Mouse (Mus musculus): ENCODE measurements around the gene Grid1. TPM values are rescaled to one million over a fixed set of nuclear protein-coding genes. Genes with fewer than 3 reads are reported as not detected.

The Grid1 gene
- polyA plus RNA-seq, 2 experiments from 2014 or later = not detected

GRCm38 (mm10) chr14:35120905-35121304 lies 301.0 kb downstream of the Grid1 start:
- ATAC-seq = no peak

- no peak for ATAC-seq
Measured at GRCm38 (mm10) chr14:35122111-35122510, 302.2 kb downstream of the Grid1 start.

DNA sequence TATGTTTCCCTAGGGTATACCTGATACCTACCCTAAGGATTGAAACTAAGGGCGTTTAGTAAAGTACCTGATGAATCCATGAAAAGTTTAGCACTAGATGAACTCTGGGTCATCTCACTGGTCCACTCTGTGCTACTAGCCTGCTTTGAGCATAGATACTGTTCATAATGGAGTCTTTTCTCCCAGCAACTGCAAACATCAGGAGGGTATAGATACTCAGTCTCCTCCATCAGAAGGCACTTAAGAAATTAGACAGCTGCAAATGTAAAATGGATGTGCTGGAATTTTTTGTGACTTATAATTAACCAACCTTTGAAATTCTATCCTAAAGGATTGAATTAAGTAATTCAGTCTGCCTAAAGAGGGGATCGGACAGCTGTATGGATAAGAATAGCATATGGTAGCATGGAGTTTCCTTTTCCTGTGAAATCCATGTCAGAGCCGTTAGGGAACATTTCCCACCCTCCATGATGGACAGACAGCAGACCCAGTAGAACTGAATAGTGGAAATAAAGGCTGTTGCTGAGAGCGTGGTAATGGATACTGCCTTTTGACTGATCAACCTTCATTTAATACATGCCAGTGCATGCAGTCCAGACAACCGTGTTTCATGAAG lies 303.5 kb downstream of the Grid1 start:
- no peak for ATAC-seq

- no peak for ATAC-seq
Measured at GRCm38 (mm10) chr14:35127616-35128015, 307.7 kb downstream of the Grid1 start.

DNA sequence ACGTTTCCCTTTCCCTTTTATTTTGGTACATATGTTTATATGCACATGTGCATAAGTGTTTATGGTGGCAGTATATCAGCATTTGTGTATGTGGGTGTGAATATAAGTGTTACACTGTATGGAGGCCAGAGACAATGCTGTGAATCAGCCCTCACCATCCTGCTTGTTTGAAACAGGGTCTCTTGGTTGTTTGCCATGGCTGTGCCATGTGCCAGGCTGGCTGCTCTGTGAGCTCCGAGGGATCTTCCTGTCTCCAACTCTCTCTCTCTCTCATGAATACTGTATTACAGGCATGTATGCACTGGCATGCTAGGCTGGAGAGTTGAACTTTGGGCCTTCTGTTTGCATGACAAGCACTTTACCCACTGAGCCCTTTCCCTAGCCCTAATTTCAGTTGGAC lies 315.1 kb downstream of the Grid1 start:
- ATAC-seq = no peak

- ATAC-seq = no peak
Measured at GRCm38 (mm10) chr14:35138069-35138468, 318.2 kb downstream of the Grid1 start.

GRCm38 (mm10) chr14:35139824-35140223 lies 319.9 kb downstream of the Grid1 start:
- ATAC-seq = no peak

DNA sequence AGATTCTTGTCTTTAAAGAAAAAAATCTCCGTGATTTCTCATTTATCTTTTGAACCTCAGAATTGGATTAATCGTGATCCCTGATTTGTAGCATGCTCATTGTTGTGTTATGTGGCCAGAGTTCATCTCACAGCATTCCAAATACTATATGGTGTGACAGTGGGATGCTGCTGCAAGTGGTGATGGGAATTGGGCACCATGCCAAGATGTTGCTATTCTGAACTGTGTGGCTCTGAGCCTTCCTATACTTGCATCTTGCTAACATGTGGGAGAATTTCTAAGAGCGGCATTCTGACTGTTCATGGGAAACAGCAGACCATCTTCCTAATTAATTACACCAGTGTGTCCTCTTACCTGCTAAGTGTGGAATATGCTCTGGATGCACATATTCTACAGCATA lies 332.5 kb downstream of the Grid1 start:
- ATAC-seq = no peak

GRCm38 (mm10) chr14:35153701-35154277 lies 333.9 kb downstream of the Grid1 start:
- no peak for ATAC-seq

DNA sequence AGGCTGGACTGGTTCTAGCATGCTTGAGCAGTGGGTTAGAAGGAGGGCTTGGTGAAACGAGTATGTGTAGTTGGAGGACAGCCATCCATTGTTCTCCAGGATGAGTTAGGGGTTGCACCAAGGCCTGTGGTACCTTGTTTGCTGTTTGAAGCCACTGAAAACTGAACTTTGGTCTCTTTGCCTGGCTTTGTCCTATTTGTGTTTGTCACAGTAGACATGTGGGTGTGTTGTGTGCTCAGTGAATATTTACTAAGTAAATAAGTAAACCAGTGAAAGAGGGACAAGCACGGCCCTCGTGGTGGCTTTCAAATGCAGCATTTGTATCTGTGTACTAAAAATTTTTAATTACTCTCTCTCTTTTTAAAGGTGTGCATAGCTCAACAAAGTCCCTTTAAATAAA lies 334.5 kb downstream of the Grid1 start:
- no peak for ATAC-seq

GRCm38 (mm10) chr14:35157069-35157655 lies 337.3 kb downstream of the Grid1 start:
- no peak for ATAC-seq

DNA sequence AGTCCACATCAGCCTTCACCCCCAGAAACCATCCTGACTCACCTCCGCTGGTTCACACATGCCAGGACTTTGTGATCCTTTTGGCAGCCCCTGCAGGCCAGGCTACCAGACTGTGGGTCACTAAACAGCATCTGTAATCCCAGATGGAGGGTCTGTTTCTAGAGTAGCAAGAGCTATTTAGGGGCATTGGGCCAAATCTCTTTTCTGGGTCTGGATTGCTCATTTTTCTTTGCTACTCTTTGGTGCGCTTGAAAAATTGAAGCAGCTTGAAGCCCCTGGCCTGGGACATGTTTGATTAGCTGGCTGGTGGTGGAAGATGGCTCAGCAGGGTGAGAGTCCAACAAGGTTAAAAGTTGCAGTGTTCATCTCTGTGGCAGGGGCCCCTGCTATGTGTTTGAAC lies 339.4 kb downstream of the Grid1 start:
- ATAC-seq = no peak

GRCm38 (mm10) chr14:35167451-35167850 lies 347.5 kb downstream of the Grid1 start:
- no peak for ATAC-seq

DNA sequence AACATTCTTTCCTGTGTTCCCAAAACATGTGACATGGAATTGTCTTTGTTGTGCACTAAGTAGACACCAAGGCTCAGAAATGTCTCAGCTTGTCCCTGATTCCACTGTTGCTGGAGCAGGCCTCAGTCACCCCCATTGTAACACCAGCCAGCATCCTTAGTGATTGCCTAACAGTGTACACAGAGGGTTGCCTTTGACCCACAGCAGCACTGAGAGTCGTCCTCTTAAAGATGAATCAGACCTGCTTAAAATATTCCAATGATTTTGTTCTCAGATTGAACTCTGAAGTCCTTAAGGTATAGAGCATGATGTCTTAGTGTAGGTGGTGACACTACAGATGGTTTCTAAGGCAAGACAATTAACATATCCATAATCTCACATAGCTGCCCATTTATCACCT lies 354.0 kb downstream of the Grid1 start:
- ATAC-seq = no peak

DNA sequence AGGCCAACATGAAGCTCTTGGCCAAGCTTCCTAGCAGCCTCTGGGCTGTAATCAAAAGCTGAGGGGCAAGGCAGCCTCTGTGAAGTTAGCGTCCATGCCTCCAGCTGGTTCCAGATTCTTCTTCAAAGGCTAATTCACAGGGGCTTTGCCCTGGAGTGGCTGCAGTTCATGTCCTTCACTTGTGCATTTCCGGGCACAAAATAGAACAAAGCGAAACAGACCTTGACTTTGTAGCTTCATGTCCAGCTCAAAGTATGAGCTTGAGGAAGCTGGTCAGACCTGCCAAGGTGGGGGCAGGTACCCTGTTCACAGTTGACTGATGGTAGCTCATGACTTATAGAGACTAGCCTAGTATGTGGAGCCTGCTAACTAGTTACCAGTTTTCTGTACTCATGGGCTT lies 356.1 kb downstream of the Grid1 start:
- ATAC-seq = no peak

- no peak for ATAC-seq
Measured at GRCm38 (mm10) chr14:35179076-35179475, 359.2 kb downstream of the Grid1 start.

GRCm38 (mm10) chr14:35185399-35185798 lies 365.5 kb downstream of the Grid1 start:
- no peak for ATAC-seq

- no peak for ATAC-seq
Measured at GRCm38 (mm10) chr14:35192256-35192655, 372.3 kb downstream of the Grid1 start.

- no peak for ATAC-seq
Measured at GRCm38 (mm10) chr14:35197371-35197770, 377.5 kb downstream of the Grid1 start.

DNA sequence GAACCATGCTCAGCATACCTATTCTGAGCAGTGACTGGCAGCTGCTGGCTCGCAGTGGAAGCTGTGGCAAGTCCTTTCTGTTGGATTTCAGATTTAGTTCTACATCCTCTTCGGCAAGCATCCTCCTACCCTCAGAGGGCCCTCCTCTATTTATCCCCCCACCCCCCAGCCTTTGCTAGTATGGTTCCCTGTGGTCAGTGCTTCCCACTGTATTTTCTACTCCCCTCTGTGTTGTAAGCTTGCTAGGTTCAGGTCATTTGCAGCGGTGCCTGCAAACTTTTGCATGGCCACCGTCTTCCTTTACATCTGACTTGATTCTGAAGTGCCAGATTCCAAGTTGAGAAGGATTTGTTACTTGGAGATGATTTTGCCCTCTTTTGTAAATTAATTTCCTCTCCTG lies 378.5 kb downstream of the Grid1 start:
- ATAC-seq = no peak

- ATAC-seq = no peak
Measured at GRCm38 (mm10) chr14:35198899-35199298, 379.0 kb downstream of the Grid1 start.

DNA sequence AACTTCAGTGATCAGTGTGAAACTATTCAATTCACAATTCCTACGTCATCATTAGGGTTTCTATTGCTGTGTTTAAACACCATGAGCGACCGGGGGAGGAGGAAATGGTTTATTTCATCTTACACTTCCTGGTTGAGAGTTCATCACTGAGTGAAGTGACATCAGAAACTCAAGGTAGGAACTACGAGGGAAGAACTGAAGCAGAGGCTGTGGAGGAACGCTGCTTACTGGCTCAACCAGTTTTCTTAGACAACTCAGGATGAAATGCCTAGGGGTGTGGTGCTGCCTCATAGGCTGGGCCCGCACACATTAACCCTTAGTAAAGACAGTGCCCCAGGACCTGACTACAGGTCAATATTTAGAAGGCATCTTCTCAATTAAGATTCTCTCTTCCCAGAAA lies 389.5 kb downstream of the Grid1 start:
- ATAC-seq = no peak

GRCm38 (mm10) chr14:35219021-35219420 lies 399.1 kb downstream of the Grid1 start:
- ATAC-seq = no peak

GRCm38 (mm10) chr14:35222196-35222595 lies 402.3 kb downstream of the Grid1 start:
- no peak for ATAC-seq

DNA sequence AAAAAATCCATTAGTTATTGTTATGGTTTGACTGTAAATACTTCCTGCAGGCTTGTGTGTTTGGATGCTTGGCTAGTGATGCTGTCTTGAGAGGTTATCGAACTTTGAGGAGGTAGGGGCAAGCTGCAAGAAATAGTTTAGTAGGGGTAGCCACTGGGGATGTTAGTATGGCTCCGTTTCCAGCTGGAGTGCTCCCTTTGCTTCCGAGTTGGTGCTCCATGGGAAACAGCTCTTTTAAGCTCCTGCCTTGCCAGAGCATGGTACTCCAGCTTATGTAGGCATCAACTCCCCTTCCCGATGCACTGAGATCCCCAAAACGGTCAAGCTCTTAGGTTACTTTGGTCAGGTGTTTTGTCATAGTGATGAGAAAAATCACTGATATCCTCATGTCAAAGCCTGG lies 407.7 kb downstream of the Grid1 start:
- no peak for ATAC-seq
